Mouse (Mus musculus) cerebellum, postnatal 25 days (tissue): Measurements from ENCODE around the gene Dnase2a.

Experiments used
- DNase-seq, 2 experiments: peaks; one replicate each; pipeline ENCODE4 v3.0.0; 2021; ENCODE audit warnings: mixed read lengths in 2 of 2

The Dnase2a gene

GRCm38 (mm10) chr8:84908421-84909161 lies at the start of gene Dnase2a:
Gene Dnase2a (plus strand): TSS chr8:84908560.
- peak; percentile 79 to 86 for DNase-seq

- peak; percentile 66 to 83 for DNase-seq
Measured at GRCm38 (mm10) chr8:84871376-84872308, 36.7 kb upstream of the Dnase2a start, which contains the start of gene Syce2. Gene Syce2 (plus strand): TSS chr8:84872111.

GRCm38 (mm10) chr8:84872309-84872965 lies 35.9 kb upstream of the Dnase2a start:
- DNase-seq: peak; percentile 32 to 42

- DNase-seq: no peak
Measured at GRCm38 (mm10) chr8:84873016-84873415, 35.3 kb upstream of the Dnase2a start.

- DNase-seq: no peak
Measured at GRCm38 (mm10) chr8:84874339-84874738, 34.0 kb upstream of the Dnase2a start.

GRCm38 (mm10) chr8:84877297-84878035 lies 30.9 kb upstream of the Dnase2a start:
- peak; percentile 86 to 91 for DNase-seq

- DNase-seq: no peak
Measured at GRCm38 (mm10) chr8:84878915-84879314, 29.4 kb upstream of the Dnase2a start.

GRCm38 (mm10) chr8:84884728-84885127 lies 23.6 kb upstream of the Dnase2a start:
- DNase-seq: no peak

- no peak for DNase-seq
Measured at GRCm38 (mm10) chr8:84888280-84888679, 20.1 kb upstream of the Dnase2a start.

- DNase-seq: no peak
Measured at GRCm38 (mm10) chr8:84889141-84889540, 19.2 kb upstream of the Dnase2a start.

- no peak for DNase-seq
Measured at GRCm38 (mm10) chr8:84892993-84893708, 15.2 kb upstream of the Dnase2a start.

GRCm38 (mm10) chr8:84893709-84894134 lies 14.6 kb upstream of the Dnase2a start, which contains the start of gene Gcdh:
Gene Gcdh (minus strand): TSS chr8:84893921.
- DNase-seq: peak; percentile 90 to 92

- DNase-seq: no peak
Measured at GRCm38 (mm10) chr8:84895963-84896362, 12.4 kb upstream of the Dnase2a start.

GRCm38 (mm10) chr8:84901071-84901470 lies 7.3 kb upstream of the Dnase2a start:
- DNase-seq: no peak

- DNase-seq: peak in 1 of 2 experiments; percentile 15
Measured at GRCm38 (mm10) chr8:84901752-84902151, 6.6 kb upstream of the Dnase2a start, which contains the start of gene Klf1. Gene Klf1 (plus strand): TSS chr8:84901928.

- DNase-seq: no peak
Measured at GRCm38 (mm10) chr8:84902367-84902919, 5.9 kb upstream of the Dnase2a start.

- peak; percentile 99 for DNase-seq
Measured at GRCm38 (mm10) chr8:84902920-84903661, 5.3 kb upstream of the Dnase2a start.

- DNase-seq: no peak
Measured at GRCm38 (mm10) chr8:84904351-84904750, 4.0 kb upstream of the Dnase2a start.

- no peak for DNase-seq
Measured at GRCm38 (mm10) chr8:84907037-84907436, 1.3 kb upstream of the Dnase2a start.

GRCm38 (mm10) chr8:84907493-84907892 lies 867 bp upstream of the Dnase2a start:
- DNase-seq: no peak
